Mouse (Mus musculus) testis, postnatal 10 days (tissue): ENCODE measurements around the gene Kmt2e.
"Not testable (repeated sequence)": the region's sequence is repeated elsewhere in the genome, so short reads cannot be mapped to it uniquely, and the experiment has no call there.

Source experiments
- DNase-seq: peaks from one replicate; pipeline ENCODE4 v3.0.0; 2021; ENCODE audit warnings: low spot score

Gene Kmt2e

DNA sequence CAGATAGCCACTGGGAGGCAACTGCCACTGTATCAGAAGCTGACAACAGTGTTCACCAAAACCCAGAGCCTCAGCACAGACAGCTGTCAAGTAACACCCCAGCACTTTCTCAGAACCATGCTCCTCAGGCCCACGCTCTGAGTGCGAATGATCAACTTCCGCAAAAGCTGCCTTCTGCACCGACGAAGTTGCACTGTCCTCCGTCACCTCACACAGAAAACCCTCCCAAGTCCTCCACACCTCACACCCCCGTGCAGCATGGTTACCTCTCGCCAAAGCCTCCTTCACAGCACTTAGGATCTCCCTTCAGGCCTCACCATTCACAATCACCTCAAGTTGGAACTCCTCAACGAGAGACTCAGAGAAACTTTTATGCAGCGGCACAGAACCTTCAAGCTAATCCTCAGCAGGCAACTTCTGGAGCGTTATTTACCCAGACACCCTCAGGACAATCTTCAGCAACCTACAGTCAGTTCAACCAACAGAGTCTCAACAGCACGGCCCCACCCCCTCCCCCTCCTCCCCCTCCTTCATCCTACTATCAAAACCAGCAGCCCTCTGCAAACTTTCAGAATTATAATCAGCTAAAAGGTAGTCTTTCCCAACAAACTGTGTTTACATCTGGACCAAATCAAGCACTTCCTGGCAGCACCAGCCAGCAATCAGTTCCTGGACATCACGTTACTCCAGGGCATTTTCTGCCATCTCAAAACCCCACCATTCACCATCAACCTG lies 67.5 kb downstream of the Kmt2e start:
- DNase-seq, result no peak

DNA sequence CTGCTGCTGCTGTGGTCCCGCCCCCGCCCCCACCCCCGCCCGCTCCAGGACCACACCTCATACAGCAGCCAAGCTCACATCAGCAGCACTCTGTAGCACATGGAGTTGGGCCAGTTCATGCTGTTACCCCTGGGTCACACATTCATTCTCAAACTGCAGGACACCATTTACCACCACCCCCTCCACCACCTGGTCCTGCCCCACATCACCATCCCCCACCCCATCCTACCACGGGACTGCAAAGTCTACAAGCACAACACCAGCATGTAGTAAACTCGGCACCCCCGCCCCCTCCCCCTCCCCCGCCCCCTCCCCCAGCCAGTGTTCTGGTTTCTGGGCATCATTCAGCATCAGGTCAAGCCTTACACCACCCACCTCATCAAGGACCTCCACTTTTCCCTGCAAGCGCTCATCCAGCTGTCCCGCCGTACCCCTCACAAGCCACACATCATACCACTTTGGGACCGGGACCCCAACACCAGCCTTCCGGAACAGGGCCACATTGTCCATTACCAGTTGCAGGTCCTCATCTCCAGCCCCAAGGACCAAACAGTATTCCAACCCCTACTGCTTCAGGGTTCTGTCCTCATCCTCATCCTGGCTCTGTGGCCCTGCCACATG lies 68.2 kb downstream of the Kmt2e start:
- DNase-seq, result no peak

DNA sequence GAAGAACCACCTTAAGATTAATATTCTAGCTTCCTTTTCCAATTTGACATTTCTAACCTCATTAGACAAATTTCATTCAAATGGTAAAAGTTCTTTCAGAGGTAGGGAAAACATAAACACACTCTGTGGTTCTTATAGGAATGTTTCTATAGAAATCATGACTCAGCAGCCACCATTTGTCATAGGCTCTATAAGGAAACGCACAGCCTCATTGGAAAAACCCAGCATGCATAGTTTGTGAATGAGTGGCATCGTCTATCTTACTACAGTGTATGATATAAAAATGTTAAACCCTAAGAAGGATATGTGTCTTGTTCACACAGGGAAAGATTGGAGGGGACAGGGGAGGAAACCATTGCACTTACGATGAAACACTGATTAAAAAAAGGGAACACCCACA lies 71.3 kb downstream of the Kmt2e start:
- DNase-seq, result no peak

DNA sequence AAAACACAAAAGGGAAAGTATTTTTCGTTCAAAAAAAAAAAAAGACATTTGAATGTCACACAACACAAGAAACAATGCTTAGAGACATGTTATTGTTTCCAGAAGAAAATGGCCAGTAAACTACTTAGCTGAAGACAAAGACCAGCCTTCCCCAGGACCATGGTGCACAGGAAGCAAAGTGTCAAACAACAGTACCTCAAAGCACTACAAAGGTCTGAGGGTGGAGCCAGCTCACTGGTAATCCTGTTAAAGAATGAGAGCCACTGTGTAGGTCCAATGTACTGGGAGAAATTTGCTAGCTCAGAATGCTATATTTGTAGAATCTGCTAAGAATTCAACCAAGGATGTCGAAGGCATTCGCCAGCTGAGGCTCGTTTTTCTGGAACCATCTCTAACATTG lies 73.0 kb downstream of the Kmt2e start:
- DNase-seq, result no peak

DNA sequence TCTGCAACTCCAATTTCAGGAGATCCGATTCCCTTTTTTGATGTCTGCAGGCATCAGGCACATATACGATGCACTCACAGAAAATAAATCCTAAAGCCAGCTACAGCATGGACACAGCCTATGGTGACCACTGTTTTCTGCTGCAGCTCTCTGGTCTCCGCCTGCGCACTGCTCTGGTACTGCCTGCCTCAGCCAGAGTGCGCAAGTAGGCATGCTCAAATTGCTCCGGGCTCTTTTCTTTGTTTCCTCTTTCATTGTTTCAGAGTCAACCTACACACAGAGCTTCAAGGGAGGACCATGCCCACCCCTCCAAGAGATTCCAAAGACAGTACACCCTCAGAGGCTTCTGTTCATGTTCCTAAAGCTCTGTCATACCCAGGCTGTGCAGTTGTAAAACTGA lies 74.4 kb downstream of the Kmt2e start:
- DNase-seq, result no peak

DNA sequence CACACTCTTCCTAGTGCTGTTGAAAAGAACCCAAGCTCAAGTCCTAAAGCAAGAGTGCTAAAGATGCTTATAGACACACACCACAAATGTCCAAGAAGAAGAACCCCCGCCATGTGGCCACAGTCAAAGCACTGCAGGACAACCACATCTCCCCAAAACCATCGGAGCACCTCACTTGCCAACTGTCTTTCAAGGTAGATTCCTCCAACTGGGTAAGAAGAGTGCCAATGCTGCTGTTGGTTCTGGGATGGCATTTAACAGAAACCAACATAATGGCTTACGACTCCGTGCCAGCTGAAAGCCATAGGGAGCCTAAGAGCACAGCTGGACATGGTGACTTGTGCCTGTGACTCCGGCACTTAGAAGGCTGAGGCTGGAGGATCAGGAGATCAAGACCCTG lies 77.2 kb downstream of the Kmt2e start:
- DNase-seq, result no peak

DNA sequence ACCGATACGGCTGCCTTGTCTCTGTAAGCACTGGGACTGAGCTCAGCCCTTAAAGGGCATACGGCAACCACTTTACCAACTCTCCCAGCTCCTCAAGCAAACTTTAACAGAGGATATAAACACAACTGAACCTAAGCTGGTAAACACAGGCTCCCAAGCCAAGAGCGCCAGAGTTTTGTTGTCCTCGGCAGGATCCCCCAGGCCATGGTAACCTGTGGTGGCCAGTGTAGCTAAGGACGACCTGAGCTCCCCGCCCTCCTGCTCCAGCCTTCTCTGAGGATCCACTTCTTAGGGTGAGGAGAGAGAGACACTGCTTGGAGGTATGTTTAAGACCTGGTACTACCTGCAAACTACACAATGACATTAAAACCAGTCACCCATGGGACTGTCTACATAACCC lies 78.3 kb downstream of the Kmt2e start:
- DNase-seq, result no peak

DNA sequence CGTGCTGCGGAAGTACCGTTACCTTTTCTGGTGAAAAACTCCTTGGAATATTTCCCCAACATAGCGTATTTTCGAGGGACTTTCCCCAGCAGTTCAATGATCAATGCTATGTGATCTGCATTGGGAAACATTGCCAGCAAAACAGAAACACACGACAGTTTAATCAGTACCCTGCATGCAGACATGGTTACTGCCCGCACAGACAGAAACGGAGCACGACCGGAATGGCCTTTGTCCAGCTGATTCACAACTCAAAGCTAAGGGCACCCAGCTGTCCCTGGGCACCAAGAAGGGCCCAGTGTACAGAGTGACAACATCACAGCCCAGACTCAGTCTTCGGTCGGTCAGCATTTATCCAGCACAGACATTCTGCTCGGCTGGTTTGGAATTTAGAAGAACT lies 79.2 kb downstream of the Kmt2e start:
- no peak for DNase-seq

DNA sequence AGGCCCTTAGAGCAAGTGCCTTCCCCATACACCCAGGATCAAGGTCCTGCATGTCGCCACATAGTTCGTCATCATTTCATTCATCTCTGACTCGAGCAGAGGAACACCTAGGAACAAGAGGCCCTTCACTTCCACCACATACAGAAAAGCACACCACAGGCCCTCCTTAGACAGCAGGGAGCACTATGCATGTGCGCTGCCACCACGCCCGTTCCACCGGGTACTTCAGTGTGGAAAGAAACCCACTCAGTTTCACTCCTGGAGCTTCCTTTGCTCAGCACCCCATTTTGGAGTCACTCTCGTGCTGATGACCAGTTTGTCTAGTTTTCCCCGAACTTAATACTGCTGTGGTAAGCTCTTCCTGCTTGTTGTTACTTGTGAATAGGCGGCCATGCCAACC lies 80.8 kb downstream of the Kmt2e start:
- no peak for DNase-seq

DNA sequence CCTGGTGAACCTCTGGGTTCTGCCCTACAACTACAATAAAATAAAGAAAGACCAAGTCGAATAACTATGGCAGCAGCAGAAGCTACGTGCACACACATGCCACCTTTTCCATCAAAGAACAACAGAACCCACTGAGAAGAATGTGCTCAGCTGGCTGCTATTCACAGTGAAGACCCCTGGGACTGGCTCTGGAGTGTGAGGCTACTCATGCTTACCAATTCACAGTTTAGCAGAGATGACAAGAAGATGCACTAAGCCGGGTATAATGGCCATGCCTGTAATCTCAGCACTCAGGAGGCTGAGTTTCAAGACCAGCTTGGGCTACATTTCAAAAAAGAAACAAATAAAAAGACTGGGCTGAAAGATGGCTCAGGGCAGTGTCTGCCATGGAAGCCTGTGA lies 82.7 kb downstream of the Kmt2e start:
- no peak for DNase-seq

DNA sequence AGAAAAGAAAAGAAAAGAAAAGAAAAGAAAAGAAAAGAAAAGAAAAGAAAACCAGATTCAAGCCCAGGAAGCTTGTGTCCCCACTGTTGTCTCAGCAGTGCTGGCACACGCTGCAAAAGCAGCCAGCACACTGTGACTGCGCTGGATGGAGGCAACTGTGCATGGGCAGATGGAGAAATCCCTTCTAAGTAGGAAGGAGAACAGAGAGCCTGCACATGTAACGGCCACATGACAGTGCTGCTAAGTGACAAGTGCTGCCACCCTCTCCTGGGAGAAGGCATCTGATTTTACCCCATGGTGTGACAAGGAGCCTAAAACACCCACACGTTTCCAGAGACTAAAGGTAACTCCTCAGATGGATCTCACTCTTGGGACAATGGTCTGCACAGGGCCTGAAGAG lies 83.6 kb downstream of the Kmt2e start:
- no peak for DNase-seq

DNA sequence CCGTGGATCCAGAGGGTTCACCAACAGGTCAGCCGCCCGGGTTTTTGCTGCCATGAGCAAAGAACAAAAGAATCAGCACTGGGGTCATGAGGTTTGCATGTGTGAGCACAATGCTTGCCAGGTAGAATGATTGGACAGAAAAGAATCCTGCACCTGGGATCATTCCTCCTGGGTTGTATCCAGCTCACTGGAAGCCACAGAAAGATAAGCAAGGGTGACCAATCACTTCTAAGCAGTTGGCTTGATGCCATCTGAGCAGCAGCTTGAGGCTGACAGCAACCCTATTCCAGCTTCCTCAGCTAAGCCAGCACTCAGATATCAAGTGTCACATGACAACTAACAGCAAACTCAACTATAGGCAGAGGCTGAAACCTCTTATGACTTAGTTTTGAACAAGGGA lies 84.4 kb downstream of the Kmt2e start:
- DNase-seq, result no peak

DNA sequence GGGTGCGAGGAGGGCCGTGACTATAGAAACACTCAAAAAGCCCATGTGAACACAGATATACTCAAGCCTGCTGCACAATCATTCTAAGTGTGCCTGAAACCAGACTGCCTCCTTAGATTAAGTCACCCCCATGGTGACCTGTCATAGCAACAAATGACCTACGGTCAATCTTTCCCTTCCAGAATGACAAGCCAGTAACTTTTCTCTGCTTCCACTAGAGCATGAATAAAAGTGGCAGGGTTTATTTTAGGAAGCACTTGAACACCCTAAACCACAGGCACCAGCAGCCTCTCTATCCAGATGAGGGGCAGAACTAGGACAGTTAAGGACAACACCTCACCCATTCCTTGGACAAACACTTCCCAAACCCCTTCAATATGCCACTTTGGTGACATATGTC lies 85.4 kb downstream of the Kmt2e start:
- DNase-seq, result no peak

DNA sequence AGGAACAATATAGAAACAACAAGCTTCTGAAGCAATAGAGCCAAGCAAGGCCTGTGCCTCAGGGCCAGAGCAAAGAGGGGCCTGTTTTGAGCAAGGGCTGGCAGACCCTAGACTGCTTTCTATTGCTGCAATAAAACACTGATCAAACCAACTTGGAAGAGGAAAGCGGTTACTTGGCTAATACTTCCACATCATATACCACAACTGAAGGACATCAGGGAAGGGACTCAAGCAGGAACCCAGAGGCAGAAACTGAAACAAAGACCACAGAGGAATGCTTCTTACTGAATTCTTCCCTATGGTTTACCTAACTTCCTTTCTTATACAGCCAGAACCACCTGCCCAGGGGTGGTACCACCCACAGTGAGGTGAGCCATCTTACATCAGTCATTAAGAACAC lies 87.4 kb downstream of the Kmt2e start:
- DNase-seq, result no peak

DNA sequence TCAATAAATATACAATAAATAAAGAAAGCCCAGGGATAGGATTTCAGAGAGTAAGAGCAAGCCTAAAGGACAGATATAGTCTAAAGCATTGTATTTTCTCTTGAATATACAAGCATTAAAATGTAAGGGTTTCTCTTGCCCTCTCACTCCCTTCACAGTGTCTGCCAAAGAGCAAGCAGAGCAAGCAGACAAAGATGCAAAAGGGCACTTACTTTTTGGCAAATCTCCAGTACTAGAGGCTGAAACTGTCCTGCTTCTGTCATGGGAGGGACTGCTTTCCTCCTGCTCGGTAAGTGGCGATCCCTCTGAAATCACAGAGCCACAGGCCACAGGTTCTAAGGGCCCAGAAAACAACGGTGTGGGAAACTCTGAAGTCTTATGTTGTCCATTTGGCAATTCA lies 89.7 kb downstream of the Kmt2e start:
- no peak for DNase-seq

DNA sequence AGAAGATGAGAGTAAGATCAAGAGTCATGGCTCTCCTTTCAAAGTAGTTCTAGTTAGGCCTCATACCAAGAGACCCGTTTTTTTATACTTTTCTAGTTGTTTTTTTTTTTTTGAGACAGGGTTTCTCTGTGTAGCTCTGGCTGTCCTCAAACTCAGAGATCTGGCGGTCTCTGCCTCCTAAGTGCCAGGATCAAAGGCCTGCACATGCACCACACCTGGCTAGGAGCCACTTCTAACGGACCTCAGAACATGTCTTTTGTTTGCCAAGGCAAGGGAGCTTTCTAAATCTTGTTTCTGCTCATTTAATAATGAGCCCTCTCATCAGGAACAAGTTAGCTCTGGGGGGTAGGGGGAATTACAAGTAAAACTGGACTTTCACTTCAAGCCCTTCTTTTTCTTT lies 90.4 kb downstream of the Kmt2e start:
- no peak for DNase-seq

DNA sequence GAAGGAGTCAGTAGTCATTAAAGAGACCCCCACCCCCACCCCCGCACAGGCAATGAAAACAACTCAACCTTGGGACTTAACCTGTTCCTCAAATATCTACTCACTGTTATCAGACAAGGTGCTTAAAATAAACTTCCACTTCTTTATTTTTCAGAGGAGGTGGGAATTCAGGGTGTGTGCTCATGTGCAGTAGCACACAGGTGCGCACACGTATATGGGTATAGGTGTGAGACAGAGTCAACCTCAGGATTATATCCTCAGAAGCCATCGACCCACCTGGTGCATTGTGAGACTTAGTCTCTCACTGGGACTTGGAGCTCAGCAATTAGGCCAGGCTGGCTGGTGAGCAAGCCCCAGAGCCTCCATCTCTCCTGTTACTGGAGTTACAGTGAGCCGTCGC lies 96.9 kb downstream of the Kmt2e start:
- DNase-seq, result no peak

DNA sequence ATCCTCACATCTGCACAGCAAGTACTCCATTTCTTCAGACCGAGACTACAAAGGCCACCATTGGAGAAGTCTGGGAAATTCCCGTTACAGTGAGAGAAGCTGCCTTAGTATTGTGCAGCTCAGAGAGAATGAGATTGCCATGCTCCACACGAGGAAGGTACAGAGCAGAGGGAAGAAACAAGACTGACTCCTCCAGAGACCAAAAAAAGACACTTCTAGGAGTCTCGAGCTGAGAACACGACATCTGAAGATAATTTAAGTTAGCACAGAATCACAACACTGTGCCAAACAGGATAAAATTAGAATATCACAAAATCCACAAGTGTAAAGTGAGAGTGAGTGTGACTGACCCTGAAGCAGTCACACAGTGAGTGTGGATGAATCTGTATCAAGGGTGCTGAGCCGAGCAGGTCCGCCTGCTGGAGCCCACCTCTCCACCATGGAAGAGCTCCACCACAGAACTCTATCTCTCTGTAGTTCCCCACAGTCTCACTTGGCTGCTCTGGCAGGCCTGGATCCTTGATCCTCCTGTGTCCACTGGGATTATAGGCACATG lies 97.4 kb downstream of the Kmt2e start:
- no peak for DNase-seq

DNA sequence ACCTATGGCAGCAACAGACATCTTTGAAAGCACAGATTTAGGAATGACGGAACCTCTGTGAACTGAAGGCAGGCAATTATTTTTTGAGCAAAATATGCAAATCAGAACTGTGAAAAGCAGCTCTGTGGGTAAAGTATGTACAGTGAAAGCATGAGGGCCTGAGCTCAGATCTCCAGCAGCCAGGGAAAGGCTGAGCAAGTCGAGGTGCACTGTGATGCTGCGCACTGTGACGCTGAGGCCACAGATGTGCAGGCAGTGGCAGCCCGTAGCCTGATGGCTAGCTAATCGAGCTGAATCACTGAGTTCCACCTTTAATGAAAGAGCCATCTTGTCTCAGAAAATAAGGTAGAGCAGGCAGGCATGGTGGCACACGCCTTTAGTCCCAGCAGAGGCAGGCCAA lies 101.5 kb downstream of the Kmt2e start:
- no peak for DNase-seq

DNA sequence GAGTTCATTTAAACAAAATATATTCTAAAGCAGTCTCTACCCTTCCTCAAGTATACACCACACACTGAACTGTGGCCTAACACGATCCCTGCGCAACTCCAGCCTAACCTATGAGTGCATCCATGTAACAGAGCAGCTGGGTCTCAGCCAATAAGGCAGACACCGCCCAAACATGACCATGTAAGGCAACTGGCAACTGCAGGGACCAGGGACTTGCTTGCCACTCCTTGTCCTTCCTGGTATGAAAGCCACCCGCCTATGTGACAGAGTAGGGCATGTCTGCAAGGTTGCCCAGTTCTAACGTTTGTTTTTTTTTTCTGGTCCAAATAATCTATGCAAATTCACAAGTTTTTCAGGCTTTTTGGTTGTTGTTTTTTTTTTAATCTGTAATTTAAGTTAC lies 117.4 kb downstream of the Kmt2e start:
- no peak for DNase-seq

DNA sequence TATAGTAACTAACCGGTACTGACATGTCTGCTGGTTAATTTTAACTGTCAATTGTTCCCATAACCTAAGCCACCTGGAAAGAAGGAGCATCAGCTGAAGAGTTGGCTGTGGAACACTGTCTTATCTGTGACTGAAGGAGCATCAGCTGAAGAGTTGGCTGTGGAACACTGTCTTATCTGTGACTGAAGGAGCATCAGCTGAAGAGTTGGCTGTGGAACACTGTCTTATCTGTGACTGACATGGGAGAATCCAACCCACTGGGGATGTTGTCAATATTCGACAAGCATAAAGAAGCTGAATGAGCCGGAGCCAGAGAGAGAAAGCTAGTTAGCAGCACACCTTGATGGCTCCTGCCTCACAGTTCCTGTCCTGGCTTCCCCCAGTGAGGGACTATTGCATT lies 119.1 kb downstream of the Kmt2e start:
- DNase-seq, result not testable (repeated sequence)
